ENCODE assay signal across 17 mouse cellular contexts in genomic region chr3:87038500-87038899, GRCm38 (mm10).
"Had no signal": no experiment of that assay in that cellular context is flagged by ENCODE, and none has a peak within 500 bp of the region (broad histone marks: within the 10 kb centered on the region; RNA-seq: fewer than 3 reads in every experiment).

No protein-coding gene starts in this region.

- H3K4me1 ChIP-seq: neural tube, embryonic 12.5 days; neural tube, embryonic 13.5 days; neural tube, embryonic 15.5 days; stomach, embryonic 15.5 days had no signal

- H3K27me3 ChIP-seq: neural tube, embryonic 12.5 days; neural tube, embryonic 13.5 days; neural tube, embryonic 15.5 days; stomach, embryonic 15.5 days had no signal

- H3K27ac ChIP-seq: neural tube, embryonic 12.5 days; neural tube, embryonic 13.5 days; neural tube, embryonic 15.5 days; stomach, embryonic 15.5 days; stomach, postnatal 0 days had no signal

- DNase-seq: retina, postnatal 1 day; right cerebral cortex, adult 18-20 months; right cerebral cortex, postnatal 14 days; right cerebral cortex, postnatal 25 days; right cerebral cortex, postnatal 4 days; spleen, adult 18-20 months; thymus, adult 18-20 months; thymus, adult 2 months; thymus, postnatal 14 days; thymus, postnatal 25 days; thymus, postnatal 36 days; thymus, postnatal 4 days had no signal

- H3K9me3 ChIP-seq: neural tube, embryonic 12.5 days; neural tube, embryonic 13.5 days; neural tube, embryonic 15.5 days; stomach, embryonic 15.5 days had no signal

- H3K9ac ChIP-seq: neural tube, embryonic 12.5 days; neural tube, embryonic 13.5 days; neural tube, embryonic 15.5 days; stomach, embryonic 15.5 days had no signal

- H3K4me2 ChIP-seq: neural tube, embryonic 12.5 days; neural tube, embryonic 13.5 days; neural tube, embryonic 15.5 days; stomach, embryonic 15.5 days had no signal

- H3K4me3 ChIP-seq: neural tube, embryonic 12.5 days; neural tube, embryonic 13.5 days; neural tube, embryonic 15.5 days; stomach, embryonic 15.5 days had no signal

- H3K36me3 ChIP-seq: neural tube, embryonic 12.5 days; neural tube, embryonic 13.5 days; neural tube, embryonic 15.5 days; stomach, embryonic 15.5 days had no signal
